ENCODE assay signal across 14 mouse cellular contexts in the genomic region with DNA sequence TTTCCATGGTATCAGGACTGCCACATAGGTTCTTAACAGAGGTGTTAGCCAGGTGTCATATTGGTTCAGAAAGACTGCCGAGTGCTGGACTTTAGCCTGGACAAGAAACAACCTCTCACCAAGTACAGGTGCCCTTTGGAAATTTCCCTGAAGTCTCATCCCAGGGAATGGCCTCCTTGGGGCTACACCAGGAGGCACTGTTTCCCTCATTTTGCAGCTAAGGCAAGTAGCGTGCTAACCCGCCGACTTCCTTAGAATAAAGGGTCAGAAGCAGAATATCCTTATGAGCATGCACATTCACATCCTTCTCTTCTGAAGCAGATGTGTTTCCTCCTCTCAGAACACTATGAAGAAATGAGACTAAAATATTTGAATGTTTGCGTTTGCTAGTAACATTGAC. TPM values are rescaled to one million over a fixed set of nuclear protein-coding genes. Genes with fewer than 3 reads are reported as not detected.
DNase-seq lines count a peak whose midpoint lies in the region; ATAC-seq and TF ChIP-seq lines count a peak whose summit lies in the region.
"Had no signal": no experiment of that assay in that cellular context is flagged by ENCODE, and none has a peak within 500 bp of the region (broad histone marks: within the 10 kb centered on the region; RNA-seq: fewer than 3 reads in every experiment).

No protein-coding gene starts in this region.

- H3K4me3 ChIP-seq in heart, embryonic 12.5 days = no peak overlapping the region
- H3K4me3 ChIP-seq in lung, adult 2 months (replicated peaks; ENCODE audit: extremely low read depth, low read depth, low read length) = no peak overlapping the region
- H3K4me3 ChIP-seq: forebrain, embryonic 15.5 days; limb, embryonic 12.5 days; megakaryocyte, embryonic 14.5 days had no signal

- WGBS in heart, embryonic 12.5 days = 56% methylated on average over 5 of the region's 5 CpGs
- 55% methylated on average over 5 of the region's 5 CpGs for WGBS in lung, adult 2 months

- peak; percentile 14 to 32 for DNase-seq in heart, postnatal 10 days
- DNase-seq in lung, adult 2 months = no peak
- DNase-seq in lung, postnatal 4 days = no peak
- DNase-seq in adrenal gland, postnatal 14 days = peak; percentile 21
- DNase-seq in lung, postnatal 36 days = peak; percentile 15
- no peak for DNase-seq in neural tube, embryonic 10.5 days (ENCODE audit: extremely low spot score, low spot score)
- DNase-seq: cerebellum, adult 2 months; thymus, postnatal 4 days had no signal

- no peaks in the 10 kb centered on the region for H3K36me3 ChIP-seq in heart, embryonic 12.5 days
- H3K36me3 ChIP-seq: forebrain, embryonic 15.5 days; G1E; limb, embryonic 12.5 days had no signal

- no peak for TF ChIP-seq POLR2A in lung, adult 2 months (IDR thresholded peaks at IDR 0.05; ENCODE audit: borderline replicate concordance, extremely low read depth, low read depth, low read length)

- no peak overlapping the region for H3K4me2 ChIP-seq in heart, embryonic 12.5 days
- H3K4me2 ChIP-seq: forebrain, embryonic 15.5 days; limb, embryonic 12.5 days had no signal

- intact Hi-C loops in heart, postnatal 10 days (cut with DNase I) = loop anchor here (2.0 to 10.0 kb wide), 2 partner anchors 148 to 1026 kb away; partner anchors contain the start of gene Gabrq

- TF ChIP-seq CTCF in lung, adult 2 months (IDR thresholded peaks at IDR 0.05; ENCODE audit: insufficient read depth, low read length) = 0 out of 2 replicates have a peak, but pooled peaks have one; percentile 20

- ATAC-seq in heart, embryonic 12.5 days (ENCODE audit: insufficient number of reproducible peaks, low FRiP score) = no peak
- ATAC-seq: forebrain, embryonic 15.5 days; hindbrain, postnatal 0 days had no signal

- 0 out of 2 replicates have a peak, but pooled peaks cover 5% of the 10 kb centered on the region for H3K27me3 ChIP-seq in heart, embryonic 12.5 days (replicated peaks)
- H3K27me3 ChIP-seq: forebrain, embryonic 15.5 days had no signal

- no peaks in the 10 kb centered on the region for H3K9me3 ChIP-seq in heart, embryonic 12.5 days (replicated peaks)
- H3K9me3 ChIP-seq: forebrain, embryonic 15.5 days; G1E; limb, embryonic 12.5 days; megakaryocyte, embryonic 14.5 days had no signal

- no peak overlapping the region for H3K27ac ChIP-seq in heart, embryonic 12.5 days (ENCODE audit: poor library complexity, severe bottlenecking)
- H3K27ac ChIP-seq: forebrain, embryonic 15.5 days; hindbrain, postnatal 0 days; limb, embryonic 12.5 days had no signal

- H3K9ac ChIP-seq in heart, embryonic 12.5 days = no peak overlapping the region
- H3K9ac ChIP-seq: forebrain, embryonic 15.5 days; limb, embryonic 12.5 days had no signal

- H3K4me1 ChIP-seq in heart, embryonic 12.5 days (replicated peaks) = no peaks in the 10 kb centered on the region
- no peaks in the 10 kb centered on the region for H3K4me1 ChIP-seq in lung, adult 2 months (ENCODE audit: control insufficient read depth, insufficient read depth, low read length)
- H3K4me1 ChIP-seq: forebrain, embryonic 15.5 days; limb, embryonic 12.5 days; megakaryocyte, embryonic 14.5 days had no signal

RNA-seq across cellular contexts. Expression of gene Vma21, which starts 16.8 kb away (rescaled TPM):
- total RNA-seq in heart, postnatal 10 days (2021) = 10 to 100 TPM; 21.0 to 23.9 TPM
- 52.5 and 54.8 TPM in 2 replicates for polyA plus RNA-seq in heart, embryonic 12.5 days (2016; fragmentation: Nextera tagmentation; extraction: Ambion mirVana)
- polyA plus RNA-seq in lung, adult 2 months (2012; rRNA removed) = 2.3 and 3.8 TPM in 2 replicates
- 39.1 and 43.7 TPM in 2 replicates for total RNA-seq in adrenal gland, postnatal 14 days (2021)

Comparison
In these comparisons a context has a peak if more than half of its experiments do, and no peak if none do; other contexts are left out.
1. DNase-seq: peak in heart, postnatal 10 days (2 of 2), adrenal gland, postnatal 14 days (single experiment) and lung, postnatal 36 days (single experiment); none in lung, adult 2 months (single experiment), lung, postnatal 4 days (0 of 2) and neural tube, embryonic 10.5 days (single experiment).